Mouse (Mus musculus): Measurements from ENCODE around the gene Cct8l1. TPM values are rescaled to one million over a fixed set of nuclear protein-coding genes. Genes with fewer than 3 reads are reported as not detected.

The Cct8l1 gene
- polyA plus RNA-seq, 1 experiment from 2014 or later: 0.13 TPM

DNA sequence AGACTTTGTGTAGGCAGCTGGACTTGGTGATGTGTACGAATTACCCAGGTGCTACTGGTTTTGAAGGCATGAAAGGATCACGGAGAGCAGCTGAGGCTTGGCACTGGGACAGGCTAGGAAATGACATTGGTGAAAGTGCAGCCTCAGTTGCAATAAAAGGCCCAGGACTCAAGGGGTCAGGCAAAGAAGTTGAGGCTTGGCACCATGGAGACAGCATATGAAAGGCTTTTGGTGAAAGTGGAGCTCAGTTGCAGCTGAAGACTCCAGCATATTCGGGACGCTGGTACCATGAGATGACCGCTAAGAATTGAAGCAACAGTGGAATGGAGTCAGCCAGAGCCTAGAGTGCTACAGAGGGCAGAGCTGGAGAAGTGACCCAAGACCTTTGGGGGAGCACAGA lies 39.8 kb downstream of the Cct8l1 start:
- H3K27me3 ChIP-seq (ENCODE audit: control insufficient read depth, insufficient read depth, low read depth, low read length): no peaks in the 10 kb centered on the region
- WGBS: 87% methylated on average over 5 of the region's 5 CpGs
- H3K4me3 ChIP-seq (ENCODE audit: low read depth, low read length): no peak overlapping the region
- no peaks in the 10 kb centered on the region for H3K36me3 ChIP-seq (ENCODE audit: control insufficient read depth, insufficient read depth, low read length)
- no peak overlapping the region for H3K27ac ChIP-seq (ENCODE audit: low read length)
- 0 out of 2 replicates have a peak, but pooled peaks cover 2% of the 10 kb centered on the region for H3K9me3 ChIP-seq (replicated peaks; ENCODE audit: control insufficient read depth, low read length, poor library complexity, severe bottlenecking)
- no peaks in the 10 kb centered on the region for H3K4me1 ChIP-seq (ENCODE audit: control insufficient read depth, insufficient read depth, low read length)
- ATAC-seq: no peak
- H3K4me2 ChIP-seq (ENCODE audit: low read length): no peak overlapping the region
- H3K9ac ChIP-seq (ENCODE audit: low read depth, low read length): no peak overlapping the region

DNA sequence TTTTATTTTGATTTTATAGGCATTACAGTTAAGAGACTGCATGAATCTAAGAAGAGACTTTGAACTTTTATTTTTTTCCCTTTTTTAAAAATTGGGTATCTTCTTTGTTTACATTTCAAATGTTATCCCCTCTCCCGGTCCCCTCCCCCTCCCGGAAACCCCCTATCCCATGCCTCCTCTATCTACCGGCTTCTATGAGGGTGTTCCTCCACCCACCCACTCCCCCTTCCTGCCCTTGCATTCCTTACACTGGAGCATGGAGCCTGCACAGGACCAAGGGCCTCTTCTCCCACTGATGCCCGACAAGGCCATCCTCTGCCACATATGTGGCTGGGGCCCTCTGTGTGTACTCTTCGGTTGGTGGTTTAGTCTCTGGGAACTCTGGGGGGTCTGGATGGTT lies 40.5 kb downstream of the Cct8l1 start:
- Histone ChIP-seq H3K4me3 (ENCODE audit: low read depth, low read length) (no peak overlapping the region), H3K4me1 (ENCODE audit: control insufficient read depth, insufficient read depth, low read length) (no peaks in the 10 kb centered on the region), H3K9ac (ENCODE audit: low read depth, low read length) (no peak overlapping the region), H3K9me3 (replicated peaks; ENCODE audit: control insufficient read depth, low read length, poor library complexity, severe bottlenecking) (0 out of 2 replicates have a peak, but pooled peaks cover 2% of the 10 kb centered on the region), H3K27me3 (ENCODE audit: control insufficient read depth, insufficient read depth, low read depth, low read length) (no peaks in the 10 kb centered on the region), H3K4me2 (ENCODE audit: low read length) (no peak overlapping the region), H3K27ac (ENCODE audit: low read length) (no peak overlapping the region), H3K36me3 (ENCODE audit: control insufficient read depth, insufficient read depth, low read length) (no peaks in the 10 kb centered on the region)
- no peak for ATAC-seq
- WGBS: 89% methylated on average over 5 of the region's 5 CpGs

Other genes starting within 250 kb of the Cct8l1 start
- 15.3 and 19.2 TPM in 2 replicates for gene Kmt2c, start 17.3 kb upstream of the Cct8l1 start, polyA plus RNA-seq (2015; fragmentation: Nextera tagmentation; extraction: Ambion mirVana)
- 4.4 and 4.5 TPM in 2 replicates for gene Xrcc2, start 189.8 kb downstream of the Cct8l1 start, polyA plus RNA-seq (2015; fragmentation: Nextera tagmentation; extraction: Ambion mirVana)
- gene Actr3b, start 243.9 kb downstream of the Cct8l1 start, polyA plus RNA-seq (2015; fragmentation: Nextera tagmentation; extraction: Ambion mirVana): 37.9 and 44.5 TPM in 2 replicates

Data from midbrain, embryonic 16.5 days (tissue).